In the genomic region with DNA sequence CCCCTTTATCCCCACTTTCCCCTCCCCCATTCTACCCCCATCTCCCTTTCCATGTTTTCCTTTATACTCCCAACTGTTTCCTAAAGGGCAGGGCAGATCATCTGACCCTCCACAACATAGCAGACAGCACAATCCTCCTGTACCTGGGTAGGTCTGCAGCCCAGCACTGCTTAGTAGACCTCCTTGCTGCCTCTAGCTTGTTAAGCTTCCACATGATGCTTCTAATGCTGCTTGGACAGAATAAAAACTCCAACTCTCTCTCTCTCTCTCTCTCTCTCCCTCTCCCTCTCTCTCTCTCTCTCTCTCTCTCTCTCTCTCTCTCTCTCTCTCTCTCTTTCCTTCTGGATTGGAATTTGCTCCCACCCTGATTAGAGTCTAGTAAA, we compare ENCODE assay signal across 9 mouse cellular contexts.
DNase-seq lines count a peak whose midpoint lies in the region; ATAC-seq and TF ChIP-seq lines count a peak whose summit lies in the region.
"Had no signal": no experiment of that assay in that cellular context is flagged by ENCODE, and none has a peak within 500 bp of the region (broad histone marks: within the 10 kb centered on the region; RNA-seq: fewer than 3 reads in every experiment).

No protein-coding gene starts in this region.

- TF ChIP-seq EP300 in stomach, postnatal 0 days (optimal IDR thresholded peaks at IDR 0.05), result no peak

- H3K4me3 ChIP-seq in hindbrain, embryonic 10.5 days, result no peak overlapping the region
- H3K4me3 ChIP-seq in hindbrain, embryonic 13.5 days, result no peak overlapping the region
- H3K4me3 ChIP-seq in stomach, embryonic 14.5 days (ENCODE audit: low read depth, low read length), result no peak overlapping the region
- H3K4me3 ChIP-seq in stomach, postnatal 0 days (ENCODE audit: low read depth, low read length), result no peak overlapping the region
- peak overlapping the region; percentile 64 for H3K4me3 ChIP-seq in liver, embryonic 13.5 days (replicated peaks)
- H3K4me3 ChIP-seq: lung, embryonic 15.5 days had no signal

- no peak overlapping the region for H3K4me2 ChIP-seq in hindbrain, embryonic 13.5 days
- no peak overlapping the region for H3K4me2 ChIP-seq in stomach, embryonic 14.5 days (replicated peaks; ENCODE audit: low read depth, low read length)
- H3K4me2 ChIP-seq in stomach, postnatal 0 days (replicated peaks; ENCODE audit: low read depth), result no peak overlapping the region
- H3K4me2 ChIP-seq in liver, embryonic 13.5 days, result peak overlapping the region; percentile 74
- H3K4me2 ChIP-seq: lung, embryonic 15.5 days had no signal

- no peak for DNase-seq in hindbrain, embryonic 10.5 days (ENCODE audit: low spot score)
- DNase-seq in stomach, postnatal 0 days (ENCODE audit: low spot score), result no peak
- DNase-seq in liver, embryonic 13.5 days, result no peak
- DNase-seq in adrenal gland, postnatal 25 days, result no peak
- no peak for DNase-seq in adipocyte (ENCODE audit: low spot score)
- DNase-seq: cerebellum, adult 11-12 months had no signal

- peaks cover 52% of the 10 kb centered on the region for H3K4me1 ChIP-seq in hindbrain, embryonic 10.5 days (replicated peaks)
- peaks cover 25% of the 10 kb centered on the region for H3K4me1 ChIP-seq in hindbrain, embryonic 13.5 days (replicated peaks)
- peaks cover 37% of the 10 kb centered on the region for H3K4me1 ChIP-seq in stomach, embryonic 14.5 days (ENCODE audit: control insufficient read depth, insufficient read depth, low read length)
- H3K4me1 ChIP-seq in stomach, postnatal 0 days (replicated peaks; ENCODE audit: control insufficient read depth, insufficient read depth), result no peaks in the 10 kb centered on the region
- peaks cover 75% of the 10 kb centered on the region for H3K4me1 ChIP-seq in liver, embryonic 13.5 days (replicated peaks)

- peak overlapping the region; percentile 76; the same call in 1 of the 2 replicates for H3K27ac ChIP-seq in hindbrain, embryonic 10.5 days
- H3K27ac ChIP-seq in hindbrain, embryonic 13.5 days, result no peak overlapping the region; the same call in 1 of the 2 replicates
- peak overlapping the region; percentile 55; the same call in 1 of the 2 replicates for H3K27ac ChIP-seq in stomach, embryonic 14.5 days (ENCODE audit: low read length)
- H3K27ac ChIP-seq in stomach, postnatal 0 days (replicated peaks), result no peak overlapping the region
- H3K27ac ChIP-seq in liver, embryonic 13.5 days, result peak overlapping the region; percentile 93
- H3K27ac ChIP-seq: lung, embryonic 15.5 days had no signal

- ATAC-seq in hindbrain, embryonic 13.5 days (ENCODE audit: low FRiP score), result no peak
- no peak for ATAC-seq in stomach, embryonic 14.5 days (ENCODE audit: insufficient number of reproducible peaks, insufficient read depth, low FRiP score, low read depth)
- ATAC-seq in stomach, postnatal 0 days (ENCODE audit: low FRiP score, low TSS enrichment), result no peak
- no peak for ATAC-seq in liver, embryonic 13.5 days (ENCODE audit: low read depth)

- no peaks in the 10 kb centered on the region for H3K9me3 ChIP-seq in hindbrain, embryonic 10.5 days
- no peaks in the 10 kb centered on the region for H3K9me3 ChIP-seq in hindbrain, embryonic 13.5 days
- H3K9me3 ChIP-seq in stomach, embryonic 14.5 days (ENCODE audit: control insufficient read depth, low read depth, low read length), result no peaks in the 10 kb centered on the region
- no peaks in the 10 kb centered on the region for H3K9me3 ChIP-seq in stomach, postnatal 0 days (ENCODE audit: control insufficient read depth, low read length)
- H3K9me3 ChIP-seq in liver, embryonic 13.5 days (replicated peaks), result no peaks in the 10 kb centered on the region
- H3K9me3 ChIP-seq: lung, embryonic 15.5 days had no signal

- H3K27me3 ChIP-seq in hindbrain, embryonic 10.5 days (ENCODE audit: insufficient read depth, poor library complexity, severe bottlenecking), result no peaks in the 10 kb centered on the region
- H3K27me3 ChIP-seq in hindbrain, embryonic 13.5 days, result no peaks in the 10 kb centered on the region
- no peaks in the 10 kb centered on the region for H3K27me3 ChIP-seq in stomach, embryonic 14.5 days (ENCODE audit: control insufficient read depth, insufficient read depth, low read length)
- no peaks in the 10 kb centered on the region for H3K27me3 ChIP-seq in stomach, postnatal 0 days (ENCODE audit: control insufficient read depth, insufficient read depth, low read length)
- H3K27me3 ChIP-seq in liver, embryonic 13.5 days, result 0 out of 2 replicates have a peak, but pooled peaks cover 2% of the 10 kb centered on the region
- H3K27me3 ChIP-seq: lung, embryonic 15.5 days had no signal

- TF ChIP-seq CTCF in stomach, postnatal 0 days (IDR thresholded peaks at IDR 0.05; ENCODE audit: low read depth), result no peak

- no peaks in the 10 kb centered on the region for H3K36me3 ChIP-seq in hindbrain, embryonic 10.5 days
- H3K36me3 ChIP-seq in hindbrain, embryonic 13.5 days, result no peaks in the 10 kb centered on the region
- H3K36me3 ChIP-seq in stomach, embryonic 14.5 days (ENCODE audit: control insufficient read depth, insufficient read depth, low read length), result no peaks in the 10 kb centered on the region
- no peaks in the 10 kb centered on the region for H3K36me3 ChIP-seq in stomach, postnatal 0 days (ENCODE audit: control insufficient read depth, insufficient read depth, low read length)
- no peaks in the 10 kb centered on the region for H3K36me3 ChIP-seq in liver, embryonic 13.5 days
- H3K36me3 ChIP-seq: lung, embryonic 15.5 days had no signal

- no peak overlapping the region for H3K9ac ChIP-seq in hindbrain, embryonic 13.5 days
- no peak overlapping the region for H3K9ac ChIP-seq in stomach, embryonic 14.5 days (replicated peaks; ENCODE audit: low read depth, low read length)
- H3K9ac ChIP-seq in stomach, postnatal 0 days (ENCODE audit: low read length), result no peak overlapping the region
- H3K9ac ChIP-seq in liver, embryonic 13.5 days, result peak overlapping the region; percentile 76
- H3K9ac ChIP-seq: lung, embryonic 15.5 days had no signal

Comparison
In these comparisons a context has a peak if more than half of its experiments do, and no peak if none do; other contexts are left out.
1. H3K27ac ChIP-seq: peak in hindbrain, embryonic 10.5 days (single experiment), stomach, embryonic 14.5 days (single experiment) and liver, embryonic 13.5 days (single experiment); none in hindbrain, embryonic 13.5 days (single experiment) and stomach, postnatal 0 days (single experiment).